Mouse (Mus musculus): Measurements from ENCODE around the gene Cog1. TPM values are rescaled to one million over a fixed set of nuclear protein-coding genes. Genes with fewer than 3 reads are reported as not detected.
A peak's percentile ranks its signal among the peaks of the same experiment; 100 is the strongest.

Cog1 gene
- polyA plus RNA-seq, 1 experiment from 2014 or later, result 40.1 TPM

GRCm38 (mm10) chr11:113611664-113612611, 37.0 kb upstream of the Cog1 start:
- H3K9ac ChIP-seq (replicated peaks; ENCODE audit: low read length), result no peak overlapping the region
- no peaks in the 10 kb centered on the region for H3K36me3 ChIP-seq (ENCODE audit: control insufficient read depth, insufficient read depth, low read length)
- H3K4me2 ChIP-seq (ENCODE audit: low read length), result peak overlapping the region; percentile 9; the same call in 1 of the 2 replicates
- DNase-seq (peak; percentile 80), ATAC-seq (ENCODE audit: low FRiP score, low TSS enrichment) (peak; percentile 62)
- peak overlapping the region; percentile 68 for H3K27ac ChIP-seq (replicated peaks; ENCODE audit: low read depth, low read length)
- WGBS, result 9% methylated on average over 24 of the region's 24 CpGs
- H3K4me3 ChIP-seq (replicated peaks; ENCODE audit: low read depth, low read length), result no peak overlapping the region
- H3K4me1 ChIP-seq (ENCODE audit: control insufficient read depth, insufficient read depth, low read length), result peaks cover 11% of the 10 kb centered on the region
- no peaks in the 10 kb centered on the region for H3K9me3 ChIP-seq (ENCODE audit: control insufficient read depth, low read length)
- no peaks in the 10 kb centered on the region for H3K27me3 ChIP-seq (ENCODE audit: control insufficient read depth, insufficient read depth, low read length)

GRCm38 (mm10) chr11:113614476-113614875, 34.5 kb upstream of the Cog1 start:
- Histone ChIP-seq H3K4me3 (replicated peaks; ENCODE audit: low read depth, low read length) (no peak overlapping the region), H3K36me3 (ENCODE audit: control insufficient read depth, insufficient read depth, low read length) (no peaks in the 10 kb centered on the region), H3K9me3 (ENCODE audit: control insufficient read depth, low read length) (no peaks in the 10 kb centered on the region), H3K27me3 (ENCODE audit: control insufficient read depth, insufficient read depth, low read length) (0 out of 2 replicates have a peak, but pooled peaks cover 7% of the 10 kb centered on the region), H3K9ac (replicated peaks; ENCODE audit: low read length) (no peak overlapping the region), H3K27ac (replicated peaks; ENCODE audit: low read depth, low read length) (no peak overlapping the region), H3K4me2 (ENCODE audit: low read length) (no peak overlapping the region), H3K4me1 (ENCODE audit: control insufficient read depth, insufficient read depth, low read length) (peaks cover 20% of the 10 kb centered on the region)
- DNase-seq (no peak), ATAC-seq (ENCODE audit: low FRiP score, low TSS enrichment) (no peak)
- whole genome bisulfite sequencing, result 91% methylated on average over 6 of the region's 6 CpGs

- Histone ChIP-seq H3K36me3 (ENCODE audit: control insufficient read depth, insufficient read depth, low read length) (no peaks in the 10 kb centered on the region), H3K27me3 (ENCODE audit: control insufficient read depth, insufficient read depth, low read length) (peaks cover 18% of the 10 kb centered on the region; the same call in 1 of the 2 replicates), H3K4me3 (replicated peaks; ENCODE audit: low read depth, low read length) (no peak overlapping the region), H3K9me3 (ENCODE audit: control insufficient read depth, low read length) (no peaks in the 10 kb centered on the region), H3K9ac (replicated peaks; ENCODE audit: low read length) (no peak overlapping the region), H3K4me1 (ENCODE audit: control insufficient read depth, insufficient read depth, low read length) (peaks cover 19% of the 10 kb centered on the region), H3K4me2 (ENCODE audit: low read length) (no peak overlapping the region), H3K27ac (replicated peaks; ENCODE audit: low read depth, low read length) (no peak overlapping the region)
- DNase-seq (peak; percentile 87), ATAC-seq (ENCODE audit: low FRiP score, low TSS enrichment) (no peak)
- 43% methylated on average over 14 of the region's 14 CpGs for WGBS
Observed at GRCm38 (mm10) chr11:113617132-113617911, 31.6 kb upstream of the Cog1 start.

GRCm38 (mm10) chr11:113618303-113618671, 30.7 kb upstream of the Cog1 start:
- no peak for DNase-seq

GRCm38 (mm10) chr11:113618672-113619419, 30.1 kb upstream of the Cog1 start, which contains the start of gene Sstr2:
Sstr2 (plus strand) TSS chr11:113619342.
- Histone ChIP-seq H3K9ac (replicated peaks; ENCODE audit: low read length) (peak within 1 kb of the TSS; percentile 52), H3K4me2 (ENCODE audit: low read length) (peak within 1 kb of the TSS; percentile 97), H3K4me3 (replicated peaks; ENCODE audit: low read depth, low read length) (peak within 1 kb of the TSS; percentile 44), H3K27ac (replicated peaks; ENCODE audit: low read depth, low read length) (no peak within 1 kb of the TSS), H3K9me3 (ENCODE audit: control insufficient read depth, low read length) (no peaks in the 10 kb centered on the region), H3K27me3 (ENCODE audit: control insufficient read depth, insufficient read depth, low read length) (peaks cover 18% of the 10 kb centered on the region; the same call in 1 of the 2 replicates), H3K4me1 (ENCODE audit: control insufficient read depth, insufficient read depth, low read length) (peaks cover 18% of the 10 kb centered on the region), H3K36me3 (ENCODE audit: control insufficient read depth, insufficient read depth, low read length) (no peaks in the 10 kb centered on the region)
- WGBS, result 1% methylated on average over 54 of the region's 54 CpGs
- ATAC-seq (ENCODE audit: low FRiP score, low TSS enrichment), result peak; percentile 43; the same call in 1 of the 2 replicates
- peak; percentile 90 for DNase-seq

More at GRCm38 (mm10) chr11:113618303-113618671, 30.7 kb upstream of the Cog1 start:
- ATAC-seq (ENCODE audit: low FRiP score, low TSS enrichment), result no peak
- peaks cover 18% of the 10 kb centered on the region for H3K4me1 ChIP-seq (ENCODE audit: control insufficient read depth, insufficient read depth, low read length)
- peak overlapping the region; percentile 44 for H3K4me3 ChIP-seq (replicated peaks; ENCODE audit: low read depth, low read length)
- 34% methylated on average over 4 of the region's 4 CpGs for WGBS
- peaks cover 18% of the 10 kb centered on the region; the same call in 1 of the 2 replicates for H3K27me3 ChIP-seq (ENCODE audit: control insufficient read depth, insufficient read depth, low read length)
- H3K9me3 ChIP-seq (ENCODE audit: control insufficient read depth, low read length), result no peaks in the 10 kb centered on the region
- peak overlapping the region; percentile 97 for H3K4me2 ChIP-seq (ENCODE audit: low read length)
- H3K9ac ChIP-seq (replicated peaks; ENCODE audit: low read length), result peak overlapping the region; percentile 52; the same call in 1 of the 2 replicates
- H3K36me3 ChIP-seq (ENCODE audit: control insufficient read depth, insufficient read depth, low read length), result no peaks in the 10 kb centered on the region
- no peak overlapping the region for H3K27ac ChIP-seq (replicated peaks; ENCODE audit: low read depth, low read length)

- no peaks in the 10 kb centered on the region for H3K36me3 ChIP-seq (ENCODE audit: control insufficient read depth, insufficient read depth, low read length)
- H3K4me3 ChIP-seq (replicated peaks; ENCODE audit: low read depth, low read length), result peak overlapping the region; percentile 44
- peaks cover 18% of the 10 kb centered on the region; the same call in 1 of the 2 replicates for H3K27me3 ChIP-seq (ENCODE audit: control insufficient read depth, insufficient read depth, low read length)
- H3K4me1 ChIP-seq (ENCODE audit: control insufficient read depth, insufficient read depth, low read length), result peaks cover 18% of the 10 kb centered on the region
- ATAC-seq (ENCODE audit: low FRiP score, low TSS enrichment) (no peak), DNase-seq (no peak)
- no peaks in the 10 kb centered on the region for H3K9me3 ChIP-seq (ENCODE audit: control insufficient read depth, low read length)
- peak overlapping the region; percentile 52 for H3K9ac ChIP-seq (replicated peaks; ENCODE audit: low read length)
- no peak overlapping the region for H3K27ac ChIP-seq (replicated peaks; ENCODE audit: low read depth, low read length)
- H3K4me2 ChIP-seq (ENCODE audit: low read length), result peak overlapping the region; percentile 97
- WGBS, result 1% methylated on average over 31 of the region's 31 CpGs
Observed at GRCm38 (mm10) chr11:113619420-113620080, 29.4 kb upstream of the Cog1 start.

GRCm38 (mm10) chr11:113621001-113621400, 28.0 kb upstream of the Cog1 start:
- 44% methylated on average over 2 of the region's 2 CpGs for WGBS
- Histone ChIP-seq H3K9me3 (ENCODE audit: control insufficient read depth, low read length) (no peaks in the 10 kb centered on the region), H3K27me3 (ENCODE audit: control insufficient read depth, insufficient read depth, low read length) (peaks cover 18% of the 10 kb centered on the region; the same call in 1 of the 2 replicates), H3K27ac (replicated peaks; ENCODE audit: low read depth, low read length) (no peak overlapping the region), H3K4me2 (ENCODE audit: low read length) (peak overlapping the region; percentile 97), H3K36me3 (ENCODE audit: control insufficient read depth, insufficient read depth, low read length) (peaks cover 4% of the 10 kb centered on the region), H3K4me1 (ENCODE audit: control insufficient read depth, insufficient read depth, low read length) (peaks cover 18% of the 10 kb centered on the region), H3K4me3 (replicated peaks; ENCODE audit: low read depth, low read length) (peak overlapping the region; percentile 44; the same call in 1 of the 2 replicates), H3K9ac (replicated peaks; ENCODE audit: low read length) (no peak overlapping the region)
- DNase-seq, result no peak
- ATAC-seq (ENCODE audit: low FRiP score, low TSS enrichment), result no peak
